Mouse (Mus musculus) heart, adult 11 months (tissue): ENCODE data around the gene Dnaaf2.
A peak's percentile ranks its signal among the peaks of the same experiment; 100 is the strongest.

Experiments
- DNase-seq: peaks from one replicate; pipeline ENCODE4 v3.0.0; 2022

Gene Dnaaf2

DNA sequence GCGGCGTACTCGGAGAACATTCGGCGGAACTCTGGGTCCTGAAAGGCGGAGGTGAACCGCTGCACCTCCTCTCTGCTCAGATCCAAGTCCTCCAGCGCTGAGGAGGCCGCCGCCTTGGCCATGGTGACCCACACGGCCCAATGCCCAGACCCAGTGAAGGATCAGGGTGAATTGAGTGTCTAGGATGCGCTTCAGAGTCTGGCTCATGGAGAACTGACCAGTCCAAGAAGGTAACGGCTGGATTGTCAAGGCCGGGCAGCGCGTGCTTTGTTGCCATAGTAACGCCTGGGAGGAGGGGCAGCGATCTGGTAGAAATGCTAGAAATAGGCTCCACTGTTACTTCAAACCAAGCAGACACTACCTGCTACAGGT, at the start of gene Dnaaf2:
Gene Dnaaf2 (minus strand): TSS at position 266 of the 372 bp plus-strand sequence.
- peak; percentile 96 for DNase-seq

DNA sequence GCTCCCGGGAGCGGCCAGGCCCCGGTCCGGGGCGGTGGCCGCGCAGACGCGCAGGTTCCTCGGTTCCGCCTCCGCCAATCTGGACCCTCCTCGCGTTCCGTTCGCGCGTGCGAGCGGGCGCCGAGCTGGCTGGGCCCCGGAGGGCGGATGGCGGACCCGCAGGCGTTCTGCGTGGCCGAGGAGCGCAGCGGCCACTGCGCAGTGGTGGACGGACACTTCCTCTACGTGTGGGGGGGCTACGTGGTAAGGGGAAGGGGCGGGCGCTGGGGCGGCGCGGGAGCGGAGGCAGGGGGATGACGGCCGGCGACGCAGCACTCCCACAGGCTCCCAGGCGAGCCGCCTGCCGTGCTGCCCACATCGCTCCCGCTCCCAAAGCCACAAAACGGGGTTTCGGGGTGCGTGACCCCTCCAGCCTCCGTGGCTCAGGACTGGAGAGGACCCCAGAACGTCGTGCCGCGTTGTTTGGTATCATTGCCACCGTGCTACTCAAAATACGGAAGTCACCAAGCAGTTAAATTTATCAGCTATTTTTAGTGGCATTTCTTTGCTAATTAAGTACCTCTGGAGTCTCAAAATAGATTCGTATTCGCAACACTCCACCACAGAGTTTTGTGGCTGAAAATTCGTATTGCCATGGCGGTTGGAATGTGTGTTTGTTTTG, 43.7 kb upstream of the Dnaaf2 start:
- peak; percentile 98 for DNase-seq

DNA sequence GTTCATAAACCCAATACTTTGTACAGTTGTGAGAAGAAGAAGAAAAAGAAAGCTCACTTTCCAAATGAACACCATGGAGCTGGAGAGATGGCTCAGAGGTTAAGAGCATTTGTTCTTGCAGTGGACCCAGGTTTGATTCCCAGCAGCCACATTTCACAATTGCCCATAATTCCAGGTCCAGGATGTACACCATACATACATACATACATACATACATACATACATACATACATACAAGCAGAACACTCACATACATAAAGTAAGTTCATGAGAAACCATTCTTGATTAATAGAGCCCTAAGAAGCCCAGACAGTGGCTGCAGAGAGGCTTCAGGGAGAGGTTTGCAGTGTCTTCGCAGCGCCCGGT, 43.2 kb upstream of the Dnaaf2 start:
- no peak for DNase-seq

- no peak for DNase-seq
Observed at GRCm38 (mm10) chr12:69240876-69241275, 42.6 kb upstream of the Dnaaf2 start, which contains the start of gene Klhdc1. TSS of gene Klhdc1 (plus strand) at chr12:69241176.

DNA sequence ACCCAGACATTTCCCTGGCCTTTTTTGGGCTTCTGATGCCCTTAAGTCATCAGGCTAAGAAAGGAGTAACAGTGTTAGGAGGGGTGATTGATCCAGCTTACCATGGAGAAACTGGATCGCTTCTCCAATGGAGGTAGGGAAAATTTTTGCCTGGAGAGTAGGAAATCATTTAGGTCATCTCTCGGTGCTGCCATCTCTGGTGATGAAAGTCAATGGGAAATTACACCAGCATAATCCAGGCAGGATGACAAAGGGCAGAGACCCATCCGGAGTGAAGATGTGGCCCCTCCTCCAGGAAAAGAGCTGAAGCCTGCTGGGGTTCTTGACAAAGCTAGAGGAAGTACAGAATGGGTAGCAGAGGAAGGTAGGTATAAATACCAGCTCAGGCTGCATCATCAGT, 40.1 kb upstream of the Dnaaf2 start:
- no peak for DNase-seq

DNA sequence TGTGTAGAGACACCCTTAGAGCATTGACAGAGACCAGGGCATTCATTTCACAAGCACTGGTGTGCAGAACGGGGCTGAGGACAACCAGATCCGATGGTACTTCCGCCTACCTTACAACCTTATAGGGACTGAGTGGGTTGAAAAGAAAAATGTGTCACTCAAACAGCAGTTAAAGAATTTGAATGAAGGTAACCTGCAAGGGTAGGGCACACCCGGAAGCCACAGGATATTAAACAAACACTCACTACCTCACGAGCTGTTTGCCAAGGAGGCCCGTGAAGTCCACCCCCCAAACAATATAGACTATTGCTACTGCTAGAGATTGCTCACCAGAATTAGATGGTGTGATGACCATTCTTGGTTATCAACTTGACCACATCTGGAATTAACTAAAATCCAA, 37.6 kb upstream of the Dnaaf2 start:
- no peak for DNase-seq

- DNase-seq = no peak
Observed at GRCm38 (mm10) chr12:69229251-69229650, 31.0 kb upstream of the Dnaaf2 start.

- DNase-seq = peak; percentile 99
Observed at GRCm38 (mm10) chr12:69227776-69228466, 29.7 kb upstream of the Dnaaf2 start, which contains the start of gene Pole2. TSS of gene Pole2 (minus strand) at chr12:69228195.

DNA sequence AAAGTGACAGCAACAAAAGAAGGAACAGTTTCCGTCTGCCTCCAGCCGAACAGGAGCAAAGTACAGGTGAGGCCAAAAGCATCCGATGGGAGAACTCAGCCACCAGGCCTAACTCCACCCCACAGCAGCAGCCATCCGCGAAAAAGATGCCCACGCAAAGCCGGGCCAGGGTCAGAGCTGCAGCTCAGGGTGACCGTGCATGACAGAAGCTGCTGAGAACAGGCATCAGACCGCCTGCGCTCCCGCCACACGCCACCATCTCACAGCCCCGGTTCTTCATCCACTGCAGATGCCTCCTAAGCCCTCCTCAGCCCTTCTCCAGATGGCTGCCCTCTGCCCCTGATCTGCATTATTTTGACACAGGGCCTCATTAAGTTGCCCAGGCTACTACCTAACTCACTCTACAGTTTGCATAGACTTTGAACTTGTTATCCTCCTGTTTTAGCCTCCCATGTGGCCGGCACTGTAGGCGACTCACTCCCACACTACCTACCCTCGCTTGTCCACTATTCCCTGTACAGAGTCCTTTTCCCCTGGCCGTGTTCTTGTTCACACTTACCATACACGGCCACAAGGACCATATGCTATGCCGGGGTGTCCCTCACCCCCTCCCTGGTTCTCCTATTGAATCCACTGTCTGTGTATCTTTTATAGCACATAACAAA, 22.5 kb upstream of the Dnaaf2 start:
- peak; percentile 57 for DNase-seq

- no peak for DNase-seq
Observed at GRCm38 (mm10) chr12:69216587-69216986, 18.4 kb upstream of the Dnaaf2 start.

- peak; percentile 95 for DNase-seq
Observed at GRCm38 (mm10) chr12:69215000-69215785, 17.0 kb upstream of the Dnaaf2 start.

- DNase-seq = peak; percentile 49
Observed at GRCm38 (mm10) chr12:69214393-69214792, 16.2 kb upstream of the Dnaaf2 start.

DNA sequence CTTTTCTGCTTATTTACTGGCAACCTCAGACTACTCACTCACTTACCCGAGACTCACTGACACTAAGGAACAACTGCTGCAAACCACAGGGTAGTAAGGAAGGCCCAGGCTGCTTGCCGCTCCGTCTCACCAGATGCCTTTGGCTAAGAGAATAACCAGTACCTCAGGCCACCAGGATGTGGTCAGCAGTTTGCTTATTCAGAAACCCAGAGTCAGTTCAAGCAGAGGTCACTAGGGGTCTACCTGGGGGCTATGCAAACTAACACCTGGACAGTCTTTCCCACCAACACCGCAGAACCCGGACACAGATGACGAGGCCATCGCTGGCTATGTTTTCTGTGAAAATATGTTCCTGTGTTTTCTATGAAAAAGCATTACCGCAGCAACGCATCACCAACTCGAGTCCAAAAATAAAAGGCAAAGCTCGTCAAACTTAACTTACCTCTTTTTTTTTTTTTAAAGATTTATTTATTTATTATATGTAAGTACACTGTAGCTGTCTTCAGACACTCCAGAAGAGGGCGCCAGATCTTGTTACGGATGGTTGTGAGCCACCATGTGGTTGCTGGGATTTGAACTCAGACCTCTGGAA, 15.1 kb upstream of the Dnaaf2 start:
- peak; percentile 85 for DNase-seq

GRCm38 (mm10) chr12:69211057-69211456, 12.8 kb upstream of the Dnaaf2 start:
- peak; percentile 75 for DNase-seq

DNA sequence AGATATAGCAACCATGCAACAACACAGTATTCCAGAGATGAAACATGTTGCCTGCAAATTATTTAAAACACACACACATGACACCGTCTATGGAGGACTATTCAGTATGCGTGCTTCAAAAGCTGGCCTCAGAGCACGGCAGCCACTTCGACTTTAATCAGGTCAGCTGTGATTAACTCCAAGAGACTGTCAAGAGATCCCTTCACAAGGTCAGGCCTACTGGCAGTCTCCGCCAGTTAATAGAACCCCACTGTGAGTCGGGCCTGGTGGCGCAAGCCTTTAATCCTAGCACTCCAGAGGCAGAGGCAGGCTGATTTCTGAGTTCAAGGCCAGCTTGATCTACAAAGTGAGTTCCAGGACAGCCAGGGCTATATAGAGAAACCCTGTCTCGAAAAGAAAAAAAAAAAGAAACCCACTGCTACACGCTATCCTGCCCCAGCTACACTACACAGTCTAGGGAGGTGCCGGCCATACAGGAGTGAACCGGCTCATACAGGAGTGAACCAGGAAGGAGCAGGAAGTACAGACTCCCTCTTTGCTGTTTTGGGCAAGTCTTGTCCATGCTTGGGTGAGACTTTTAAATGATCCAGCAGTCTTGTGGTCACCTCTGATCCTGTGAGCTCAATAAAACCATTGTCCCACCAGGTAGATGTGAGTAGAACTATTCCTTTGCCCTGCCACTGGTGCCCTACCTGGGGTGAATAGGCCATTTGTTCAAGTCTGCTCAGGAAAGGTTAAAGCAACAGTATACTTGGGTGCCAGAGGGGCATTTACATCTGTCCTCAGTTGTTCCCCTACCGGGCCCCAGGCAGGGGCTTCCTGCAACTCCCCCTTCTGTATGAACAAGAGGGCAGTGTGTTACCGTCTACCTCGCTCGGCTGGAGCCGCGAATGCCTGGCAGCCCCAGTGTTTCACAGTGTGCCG, 12.1 kb upstream of the Dnaaf2 start:
- peak; percentile 84 for DNase-seq

- DNase-seq = no peak
Observed at GRCm38 (mm10) chr12:69208520-69208919, 10.3 kb upstream of the Dnaaf2 start.

GRCm38 (mm10) chr12:69207926-69208325, 9.7 kb upstream of the Dnaaf2 start:
- DNase-seq = peak; percentile 60

DNA sequence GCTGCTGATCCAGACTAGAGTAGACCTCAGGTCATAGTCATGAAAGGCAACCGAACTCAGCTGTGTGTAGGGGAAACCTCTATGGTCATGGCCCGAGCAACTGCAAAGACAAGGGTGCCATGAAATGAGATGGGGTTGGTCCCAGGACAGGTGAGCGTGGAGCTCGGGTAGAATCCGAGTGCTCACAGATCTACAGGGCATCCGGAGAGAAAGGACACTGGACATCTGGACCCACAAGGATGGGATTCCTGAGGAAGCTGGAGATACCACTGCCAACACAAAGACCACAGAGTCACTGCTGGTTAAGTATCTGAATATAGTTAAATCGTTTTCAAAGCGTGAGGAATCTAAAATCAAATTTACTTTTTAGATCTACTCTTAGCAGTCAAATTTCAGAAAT, 9.2 kb upstream of the Dnaaf2 start:
- peak; percentile 77 for DNase-seq

- peak; percentile 72 for DNase-seq
Observed at GRCm38 (mm10) chr12:69204052-69204833, 6.0 kb upstream of the Dnaaf2 start, which contains the start of gene Gm49384. TSS of gene Gm49384 (minus strand) at chr12:69204267.

DNA sequence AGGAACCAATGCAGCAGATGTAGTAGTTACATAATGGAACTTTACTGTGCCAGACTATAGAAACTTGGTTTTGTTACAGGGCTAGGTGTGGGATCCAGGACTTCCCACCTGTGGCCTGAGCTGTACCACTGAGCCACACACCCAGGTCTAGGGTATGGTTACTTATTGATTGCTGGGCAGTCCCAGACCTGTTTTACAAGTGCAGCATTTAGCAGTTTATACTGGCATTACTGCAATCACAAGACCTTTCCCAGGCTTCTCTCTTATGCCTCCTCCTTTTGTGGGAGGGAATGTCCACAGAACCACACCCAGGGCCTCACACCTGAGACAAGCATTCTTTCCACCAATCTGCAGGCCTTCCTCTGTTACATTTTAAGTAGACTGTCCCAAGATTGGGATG, 756 bp upstream of the Dnaaf2 start:
- DNase-seq = peak; percentile 51
